Mouse (Mus musculus): ENCODE results near the gene Nckap1l.

Gene Nckap1l

DNA sequence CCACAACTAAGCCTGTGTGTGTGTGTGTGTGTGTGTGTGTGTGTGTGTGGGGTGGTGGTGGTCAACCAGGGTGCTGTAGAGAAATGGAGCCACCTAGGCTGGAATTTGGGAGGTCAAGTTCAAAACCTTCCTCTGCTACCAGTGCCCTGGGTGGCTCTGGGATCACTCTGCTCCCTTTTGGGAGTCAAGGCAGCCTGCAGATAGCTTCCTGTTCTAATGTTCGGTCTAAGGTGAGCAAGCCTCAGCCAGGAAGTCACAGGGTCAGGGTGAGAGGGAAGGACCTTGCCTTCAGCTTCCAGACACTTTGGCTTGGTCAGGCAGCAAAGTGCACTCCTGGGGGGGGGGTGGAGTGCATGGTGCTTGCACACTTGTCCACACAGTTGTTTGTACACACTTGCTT is 87.1 kb downstream of the Nckap1l start:
- DNase-seq, result no peak

DNA sequence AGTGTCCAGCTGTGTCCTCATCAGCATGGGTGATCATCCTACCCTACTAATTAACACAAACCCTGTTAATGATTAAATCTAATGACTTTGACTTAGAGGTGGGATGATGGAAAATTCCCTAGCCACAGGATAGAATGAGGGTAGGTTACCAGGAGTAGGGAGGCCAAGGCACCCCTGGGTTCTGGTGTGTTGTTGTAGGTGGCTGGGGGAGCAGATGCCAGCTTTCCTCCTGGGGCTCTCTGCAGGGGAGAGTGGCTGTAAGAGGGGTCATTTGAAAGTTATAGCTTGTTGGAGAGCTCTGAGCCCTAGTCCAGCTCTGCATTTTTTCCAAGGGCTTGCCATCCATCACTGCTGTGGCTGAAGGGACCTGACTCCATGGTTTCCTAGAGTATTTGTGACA is 88.9 kb downstream of the Nckap1l start:
- no peak for DNase-seq

DNA sequence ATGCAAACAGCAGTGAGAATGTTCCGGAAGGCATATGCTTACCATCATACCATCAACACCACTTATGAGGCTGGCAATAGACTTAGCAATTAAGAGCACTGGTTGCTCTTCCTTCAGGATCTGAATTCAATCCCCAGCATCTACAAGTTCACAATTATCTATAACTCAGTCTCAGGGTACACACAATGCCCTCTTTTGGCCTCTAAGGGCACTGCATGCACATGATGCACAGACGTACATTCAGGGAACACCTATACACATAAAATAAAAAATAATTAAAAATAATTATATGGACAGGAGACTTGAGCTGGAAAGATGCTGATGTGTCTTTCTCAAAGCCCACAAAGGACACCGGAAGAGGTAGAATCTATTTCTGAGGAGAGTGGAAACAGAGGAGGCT is 94.4 kb downstream of the Nckap1l start:
- no peak for DNase-seq
